Comparison of ENCODE assay signal across 15 mouse cellular contexts in genomic region chr7:6858694-6859270, GRCm38 (mm10).
DNase-seq lines count a peak whose midpoint lies in the region; ATAC-seq and TF ChIP-seq lines count a peak whose summit lies in the region.
"Had no signal": no experiment of that assay in that cellular context is flagged by ENCODE, and none has a peak within 500 bp of the region (broad histone marks: within the 10 kb centered on the region; RNA-seq: fewer than 3 reads in every experiment).

No protein-coding gene starts in this region.

- H3K27ac ChIP-seq in forebrain, embryonic 13.5 days = 0 out of 2 replicates have a peak overlapping the region, but pooled peaks have one; percentile 19
- H3K27ac ChIP-seq in forebrain, postnatal 0 days (ENCODE audit: low read depth, low read length) = no peak overlapping the region
- H3K27ac ChIP-seq in embryonic facial prominence, embryonic 11.5 days (replicated peaks; ENCODE audit: low read depth, low read length) = peak overlapping the region; percentile 72; the same call in 1 of the 2 replicates
- H3K27ac ChIP-seq in limb, embryonic 15.5 days = peak overlapping the region; percentile 73
- H3K27ac ChIP-seq: neural tube, embryonic 12.5 days had no signal

- DNase-seq in forebrain, postnatal 0 days = no peak
- DNase-seq in kidney, postnatal 4 days = peak; percentile 11 to 31
- no peak for DNase-seq in kidney, adult 9 months
- DNase-seq in embryonic facial prominence, embryonic 11.5 days (ENCODE audit: low spot score) = peak; percentile 47
- no peak for DNase-seq in right cerebral cortex, postnatal 36 days (ENCODE audit: low spot score in 2 of 2)
- DNase-seq in layer of hippocampus, postnatal 25 days (ENCODE audit: extremely low spot score in 1 of 2, low spot score in 1 of 2) = no peak
- DNase-seq: cerebellum, postnatal 25 days; left cerebral cortex, postnatal 4 days; lung, postnatal 4 days; right cerebral cortex, postnatal 14 days had no signal

- H3K9ac ChIP-seq in forebrain, embryonic 13.5 days = no peak overlapping the region
- H3K9ac ChIP-seq in forebrain, postnatal 0 days = no peak overlapping the region
- H3K9ac ChIP-seq in embryonic facial prominence, embryonic 11.5 days (replicated peaks; ENCODE audit: low read length) = 0 out of 2 replicates have a peak overlapping the region, but pooled peaks have one; percentile 19
- H3K9ac ChIP-seq in limb, embryonic 15.5 days = no peak overlapping the region
- H3K9ac ChIP-seq: heart, embryonic 12.5 days; neural tube, embryonic 12.5 days had no signal

- H3K9me3 ChIP-seq in forebrain, embryonic 13.5 days (replicated peaks) = no peaks in the 10 kb centered on the region
- H3K9me3 ChIP-seq in forebrain, postnatal 0 days (ENCODE audit: low read length) = no peaks in the 10 kb centered on the region
- no peaks in the 10 kb centered on the region for H3K9me3 ChIP-seq in embryonic facial prominence, embryonic 11.5 days (replicated peaks; ENCODE audit: control insufficient read depth, low read length)
- H3K9me3 ChIP-seq in limb, embryonic 15.5 days = no peaks in the 10 kb centered on the region
- H3K9me3 ChIP-seq: G1E; heart, embryonic 12.5 days; neural tube, embryonic 12.5 days had no signal

- H3K4me3 ChIP-seq in forebrain, embryonic 13.5 days = no peak overlapping the region
- no peak overlapping the region for H3K4me3 ChIP-seq in forebrain, postnatal 0 days (ENCODE audit: low read depth, low read length)
- no peak overlapping the region for H3K4me3 ChIP-seq in embryonic facial prominence, embryonic 11.5 days (ENCODE audit: low read depth, low read length)
- no peak overlapping the region for H3K4me3 ChIP-seq in limb, embryonic 15.5 days
- H3K4me3 ChIP-seq: heart, embryonic 12.5 days; neural tube, embryonic 12.5 days had no signal

- no peak for ATAC-seq in forebrain, embryonic 13.5 days
- ATAC-seq in forebrain, postnatal 0 days = no peak
- ATAC-seq in embryonic facial prominence, embryonic 11.5 days (replicated peaks; ENCODE audit: insufficient number of reproducible peaks, low FRiP score, low TSS enrichment, low read depth) = no peak
- 0 out of 2 replicates have a peak, but pooled peaks have one; percentile 54 for ATAC-seq in limb, embryonic 15.5 days (ENCODE audit: insufficient number of reproducible peaks, low FRiP score, low TSS enrichment, low read depth)

- H3K4me1 ChIP-seq in forebrain, embryonic 13.5 days = peaks cover 14% of the 10 kb centered on the region
- no peaks in the 10 kb centered on the region for H3K4me1 ChIP-seq in forebrain, postnatal 0 days (ENCODE audit: insufficient read depth)
- no peaks in the 10 kb centered on the region for H3K4me1 ChIP-seq in embryonic facial prominence, embryonic 11.5 days (ENCODE audit: control insufficient read depth, insufficient read depth, low read length)
- H3K4me1 ChIP-seq in limb, embryonic 15.5 days = peaks cover 10% of the 10 kb centered on the region; the same call in 1 of the 2 replicates

- H3K36me3 ChIP-seq in forebrain, embryonic 13.5 days (ENCODE audit: poor library complexity, severe bottlenecking) = no peaks in the 10 kb centered on the region
- H3K36me3 ChIP-seq in forebrain, postnatal 0 days (ENCODE audit: insufficient read depth) = no peaks in the 10 kb centered on the region
- H3K36me3 ChIP-seq in embryonic facial prominence, embryonic 11.5 days (replicated peaks; ENCODE audit: control insufficient read depth, insufficient read depth, low read depth, low read length) = no peaks in the 10 kb centered on the region
- H3K36me3 ChIP-seq in limb, embryonic 15.5 days = no peaks in the 10 kb centered on the region
- H3K36me3 ChIP-seq: G1E; heart, embryonic 12.5 days; neural tube, embryonic 12.5 days had no signal

- no peak overlapping the region for H3K4me2 ChIP-seq in forebrain, embryonic 13.5 days
- no peak overlapping the region for H3K4me2 ChIP-seq in forebrain, postnatal 0 days (ENCODE audit: low read depth)
- H3K4me2 ChIP-seq in embryonic facial prominence, embryonic 11.5 days (ENCODE audit: low read depth, low read length) = no peak overlapping the region
- no peak overlapping the region for H3K4me2 ChIP-seq in limb, embryonic 15.5 days
- H3K4me2 ChIP-seq: heart, embryonic 12.5 days; neural tube, embryonic 12.5 days had no signal

- TF ChIP-seq CTCF in forebrain, postnatal 0 days (IDR thresholded peaks at IDR 0.05; ENCODE audit: low read depth) = no peak

- WGBS in forebrain, embryonic 13.5 days = 13% methylated on average over 5 of the region's 5 CpGs
- 16% methylated on average over 5 of the region's 5 CpGs for WGBS in forebrain, postnatal 0 days
- WGBS in embryonic facial prominence, embryonic 11.5 days = 20% methylated on average over 5 of the region's 5 CpGs
- WGBS in limb, embryonic 15.5 days = 11% methylated on average over 5 of the region's 5 CpGs

- no peaks in the 10 kb centered on the region for H3K27me3 ChIP-seq in forebrain, embryonic 13.5 days
- no peaks in the 10 kb centered on the region for H3K27me3 ChIP-seq in forebrain, postnatal 0 days (ENCODE audit: insufficient read depth, low read length)
- no peaks in the 10 kb centered on the region for H3K27me3 ChIP-seq in embryonic facial prominence, embryonic 11.5 days (ENCODE audit: control insufficient read depth, insufficient read depth, low read length)
- H3K27me3 ChIP-seq in limb, embryonic 15.5 days = no peaks in the 10 kb centered on the region
- H3K27me3 ChIP-seq: heart, embryonic 12.5 days; neural tube, embryonic 12.5 days had no signal

Comparison
In these comparisons a context has a peak if more than half of its experiments do, and no peak if none do; other contexts are left out.
1. DNase-seq: peak in kidney, postnatal 4 days (2 of 2) and embryonic facial prominence, embryonic 11.5 days (single experiment); none in forebrain, postnatal 0 days (single experiment), kidney, adult 9 months (single experiment), right cerebral cortex, postnatal 36 days (0 of 2) and layer of hippocampus, postnatal 25 days (0 of 2).